Mouse (Mus musculus): Measurements from ENCODE around the gene Zc2hc1b.

The Zc2hc1b gene

GRCm38 (mm10) chr10:13172798-13173221 lies 5.0 kb downstream of the Zc2hc1b start:
- no peak for DNase-seq (ENCODE audit: low spot score)

- DNase-seq (ENCODE audit: low spot score), result no peak
Observed at GRCm38 (mm10) chr10:13171461-13171860, 6.4 kb downstream of the Zc2hc1b start.

- DNase-seq (ENCODE audit: low spot score), result no peak
Observed at GRCm38 (mm10) chr10:13170739-13171448, 6.9 kb downstream of the Zc2hc1b start.

GRCm38 (mm10) chr10:13168461-13168860 lies 9.4 kb downstream of the Zc2hc1b start:
- DNase-seq (ENCODE audit: low spot score), result no peak

- DNase-seq (ENCODE audit: low spot score), result no peak
Observed at GRCm38 (mm10) chr10:13162031-13162430, 15.8 kb downstream of the Zc2hc1b start.

GRCm38 (mm10) chr10:13160913-13161312 lies 16.9 kb downstream of the Zc2hc1b start:
- DNase-seq (ENCODE audit: low spot score), result no peak

- no peak for DNase-seq (ENCODE audit: low spot score)
Observed at GRCm38 (mm10) chr10:13155377-13155776, 22.4 kb downstream of the Zc2hc1b start.

- no peak for DNase-seq (ENCODE audit: low spot score)
Observed at GRCm38 (mm10) chr10:13152811-13153364, 24.9 kb downstream of the Zc2hc1b start.

- DNase-seq (ENCODE audit: low spot score), result no peak
Observed at GRCm38 (mm10) chr10:13151353-13151752, 26.5 kb downstream of the Zc2hc1b start.

GRCm38 (mm10) chr10:13150435-13150834 lies 27.4 kb downstream of the Zc2hc1b start:
- no peak for DNase-seq (ENCODE audit: low spot score)

- DNase-seq (ENCODE audit: low spot score), result no peak
Observed at GRCm38 (mm10) chr10:13140434-13140833, 37.4 kb downstream of the Zc2hc1b start.

GRCm38 (mm10) chr10:13137906-13138305 lies 39.9 kb downstream of the Zc2hc1b start:
- no peak for DNase-seq (ENCODE audit: low spot score)

GRCm38 (mm10) chr10:13135751-13136150 lies 42.1 kb downstream of the Zc2hc1b start:
- no peak for DNase-seq (ENCODE audit: low spot score)

GRCm38 (mm10) chr10:13135276-13135675 lies 42.5 kb downstream of the Zc2hc1b start:
- DNase-seq (ENCODE audit: low spot score), result no peak

GRCm38 (mm10) chr10:13133850-13134249 lies 44.0 kb downstream of the Zc2hc1b start:
- DNase-seq (ENCODE audit: low spot score), result no peak

- DNase-seq (ENCODE audit: low spot score), result no peak
Observed at GRCm38 (mm10) chr10:13127946-13128345, 49.9 kb downstream of the Zc2hc1b start.

GRCm38 (mm10) chr10:13127335-13127734 lies 50.5 kb downstream of the Zc2hc1b start:
- DNase-seq (ENCODE audit: low spot score), result no peak

- no peak for DNase-seq (ENCODE audit: low spot score)
Observed at GRCm38 (mm10) chr10:13125811-13126210, 52.0 kb downstream of the Zc2hc1b start.

GRCm38 (mm10) chr10:13119300-13119699 lies 58.5 kb downstream of the Zc2hc1b start:
- no peak for DNase-seq (ENCODE audit: low spot score)

GRCm38 (mm10) chr10:13118770-13119102 lies 59.1 kb downstream of the Zc2hc1b start:
- DNase-seq (ENCODE audit: low spot score), result no peak

- no peak for DNase-seq (ENCODE audit: low spot score)
Observed at GRCm38 (mm10) chr10:13118024-13118769, 59.6 kb downstream of the Zc2hc1b start.

GRCm38 (mm10) chr10:13116706-13117665 lies 60.8 kb downstream of the Zc2hc1b start:
- no peak for DNase-seq (ENCODE audit: low spot score)

Measured in ovary, postnatal 36 days (tissue).